Mouse (Mus musculus): Measurements from ENCODE around the gene Prkca. TPM values are rescaled to one million over a fixed set of nuclear protein-coding genes. Genes with fewer than 3 reads are reported as not detected.

Gene Prkca
- total RNA-seq, 1 experiment, result 8.4 TPM

DNA sequence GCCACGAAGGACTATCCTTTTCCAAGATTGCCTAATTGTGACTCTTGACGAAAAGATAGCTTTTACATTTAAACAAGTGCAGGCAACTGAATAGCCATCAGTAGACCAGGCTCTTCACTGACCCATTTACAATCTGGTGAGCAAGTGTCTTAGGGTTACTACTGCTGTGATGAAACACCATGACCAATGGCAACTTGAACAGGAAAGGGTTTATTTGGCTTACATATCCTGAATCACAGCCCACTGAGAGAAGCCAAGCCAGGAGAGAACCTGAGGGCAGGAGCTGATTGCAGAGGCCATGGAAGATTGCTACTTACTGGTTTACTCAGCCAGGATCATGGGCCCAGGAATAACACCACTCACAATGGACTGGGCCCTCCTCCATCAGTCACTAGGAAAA lies 1.6 kb upstream of the Prkca start:
- TF ChIP-seq ZC3H11A (IDR thresholded peaks at IDR 0.05; ENCODE audit: borderline replicate concordance, low read depth, low read length) (no peak), CHD2 (IDR thresholded peaks at IDR 0.05; ENCODE audit: low read depth, low read length) (no peak), MAFK (IDR thresholded peaks at IDR 0.05; ENCODE audit: insufficient read depth, low read depth, low read length) (no peak), ZNF384 (IDR thresholded peaks at IDR 0.05; ENCODE audit: low read depth, low read length) (no peak), HCFC1 (IDR thresholded peaks at IDR 0.05; ENCODE audit: borderline replicate concordance, insufficient read depth, low read length) (no peak)
- in situ Hi-C loops (cut with MboI; ENCODE audit: low sequenced_read_pairs in 2 of 2, unreplicated experiment in 2 of 2), result no loop called here
- H3K4me3 ChIP-seq (ENCODE audit: insufficient read depth in 1 of 2, low read depth in 1 of 2, low read length in 2 of 2, poor library complexity in 1 of 2, severe bottlenecking in 1 of 2), result no peak overlapping the region
- no peak overlapping the region for H3K27ac ChIP-seq (ENCODE audit: insufficient read depth, low read depth, low read length, poor library complexity, severe bottlenecking)
- H3K4me1 ChIP-seq (ENCODE audit: control insufficient read depth in 2 of 2, insufficient read depth in 2 of 2, low read length in 2 of 2, poor library complexity in 1 of 2), result no peaks in the 10 kb centered on the region
- DNase-seq (ENCODE audit: low read depth, low spot score), result no peak
- H3K9me3 ChIP-seq (ENCODE audit: control insufficient read depth, insufficient read depth, low read depth, low read length), result no peaks in the 10 kb centered on the region
- no peaks in the 10 kb centered on the region for H3K36me3 ChIP-seq (ENCODE audit: control insufficient read depth, insufficient read depth, low read length, poor library complexity, severe bottlenecking)
- H3K9ac ChIP-seq (ENCODE audit: insufficient read depth, low read depth, low read length, poor library complexity, severe bottlenecking), result no peak overlapping the region

DNA sequence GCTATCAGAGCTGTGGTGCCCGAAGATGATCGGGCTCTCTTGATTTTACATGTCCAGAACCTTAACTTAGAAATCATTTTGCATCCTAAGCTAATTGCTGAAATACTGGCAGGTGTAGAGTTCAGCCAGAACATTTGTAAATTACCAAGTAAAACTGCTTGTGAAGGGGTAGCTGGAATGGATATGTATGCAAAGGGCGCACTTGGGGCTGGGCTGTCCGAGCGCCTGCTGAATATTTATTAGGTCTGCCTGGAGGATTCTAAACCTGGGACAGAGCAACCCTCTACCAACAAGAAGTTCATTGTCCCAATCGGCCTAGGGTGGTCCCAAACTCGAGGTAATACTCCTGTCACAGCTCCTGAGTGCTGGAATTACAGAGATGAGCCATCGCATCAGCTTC lies 1.0 kb upstream of the Prkca start:
- TF ChIP-seq ZC3H11A (IDR thresholded peaks at IDR 0.05; ENCODE audit: borderline replicate concordance, low read depth, low read length), result no peak
- TF ChIP-seq HCFC1 (IDR thresholded peaks at IDR 0.05; ENCODE audit: borderline replicate concordance, insufficient read depth, low read length), result no peak
- TF ChIP-seq MAFK (IDR thresholded peaks at IDR 0.05; ENCODE audit: insufficient read depth, low read depth, low read length), result no peak
- no peak for TF ChIP-seq ZNF384 (IDR thresholded peaks at IDR 0.05; ENCODE audit: low read depth, low read length)
- no peak for TF ChIP-seq CHD2 (IDR thresholded peaks at IDR 0.05; ENCODE audit: low read depth, low read length)
- H3K4me3 ChIP-seq (ENCODE audit: insufficient read depth in 1 of 2, low read depth in 1 of 2, low read length in 2 of 2, poor library complexity in 1 of 2, severe bottlenecking in 1 of 2), result peak overlapping the region in 1 of 2 experiments; percentile 89; a peak in 2 of 4 replicates
- no peaks in the 10 kb centered on the region for H3K9me3 ChIP-seq (ENCODE audit: control insufficient read depth, insufficient read depth, low read depth, low read length)
- DNase-seq (ENCODE audit: low read depth, low spot score), result no peak
- in situ Hi-C loops (cut with MboI; ENCODE audit: low sequenced_read_pairs in 2 of 2, unreplicated experiment in 2 of 2), result no loop called here
- H3K27ac ChIP-seq (ENCODE audit: insufficient read depth, low read depth, low read length, poor library complexity, severe bottlenecking), result no peak overlapping the region
- H3K36me3 ChIP-seq (ENCODE audit: control insufficient read depth, insufficient read depth, low read length, poor library complexity, severe bottlenecking), result no peaks in the 10 kb centered on the region
- no peaks in the 10 kb centered on the region for H3K4me1 ChIP-seq (ENCODE audit: control insufficient read depth in 2 of 2, insufficient read depth in 2 of 2, low read length in 2 of 2, poor library complexity in 1 of 2)
- H3K9ac ChIP-seq (ENCODE audit: insufficient read depth, low read depth, low read length, poor library complexity, severe bottlenecking), result no peak overlapping the region

DNA sequence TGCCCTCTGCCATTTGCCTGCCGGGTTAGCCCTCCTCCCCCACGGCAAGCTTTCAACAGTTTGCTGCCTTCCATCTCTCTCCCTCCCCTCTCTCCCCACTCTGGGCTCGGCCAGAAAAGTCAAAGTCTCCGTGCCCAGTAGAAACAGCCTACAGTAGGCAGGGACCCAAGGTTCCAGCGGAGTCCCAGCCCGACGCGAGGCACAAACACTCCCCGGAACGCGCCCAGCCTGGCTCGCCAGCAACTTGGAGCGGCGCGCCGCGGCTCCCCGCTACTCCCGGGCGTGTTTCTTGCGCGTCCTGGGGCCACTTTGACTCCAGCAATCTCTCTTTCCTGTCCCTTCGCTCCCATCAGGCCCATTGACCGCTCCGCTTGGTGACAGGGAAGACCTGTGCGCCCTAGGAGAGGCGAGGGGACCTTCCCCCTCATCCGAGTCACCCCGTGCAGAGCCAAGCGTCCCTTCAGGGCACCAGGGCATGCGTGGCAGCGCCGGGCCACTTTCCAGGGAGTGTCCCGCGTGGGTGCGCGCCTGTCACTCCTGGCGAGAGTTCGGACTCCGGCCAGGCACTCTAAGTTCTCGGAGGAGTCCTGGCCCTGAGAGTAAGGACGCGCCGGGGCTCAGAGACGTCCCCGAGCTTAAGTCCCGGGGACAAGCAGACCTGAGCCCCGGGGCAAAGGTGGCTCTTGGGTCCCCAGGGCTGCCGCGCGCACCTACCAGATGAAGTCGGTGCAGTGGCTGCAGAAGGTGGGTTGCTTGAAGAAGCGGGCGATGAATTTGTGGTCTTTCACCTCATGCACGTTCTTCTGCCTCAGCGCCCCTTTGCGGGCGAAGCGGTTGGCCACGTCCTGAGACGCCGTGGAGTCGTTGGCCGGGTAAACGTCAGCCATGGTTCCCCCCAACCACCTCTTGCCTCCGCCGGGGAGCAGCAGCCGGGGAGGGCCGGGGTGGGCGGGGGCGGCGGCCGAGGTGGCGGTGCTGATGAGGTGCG lies 653 bp downstream of the Prkca start, which contains the start of gene Apoh:
Apoh (plus strand) TSS at position 574 of the 988 bp plus-strand sequence.
- TF ChIP-seq CHD2 (IDR thresholded peaks at IDR 0.05; ENCODE audit: low read depth, low read length) (no peak), ZC3H11A (IDR thresholded peaks at IDR 0.05; ENCODE audit: borderline replicate concordance, low read depth, low read length) (no peak), MAFK (IDR thresholded peaks at IDR 0.05; ENCODE audit: insufficient read depth, low read depth, low read length) (no peak), ZNF384 (IDR thresholded peaks at IDR 0.05; ENCODE audit: low read depth, low read length) (no peak)
- Histone ChIP-seq H3K9ac (ENCODE audit: insufficient read depth, low read depth, low read length, poor library complexity, severe bottlenecking) (peak within 1 kb of the TSS; percentile 56), H3K36me3 (ENCODE audit: control insufficient read depth, insufficient read depth, low read length, poor library complexity, severe bottlenecking) (no peaks in the 10 kb centered on the region), H3K4me3 (ENCODE audit: insufficient read depth in 1 of 2, low read depth in 1 of 2, low read length in 2 of 2, poor library complexity in 1 of 2, severe bottlenecking in 1 of 2) (peak within 1 kb of the TSS; percentile 75 to 89), H3K27ac (ENCODE audit: insufficient read depth, low read depth, low read length, poor library complexity, severe bottlenecking) (no peak within 1 kb of the TSS), H3K9me3 (ENCODE audit: control insufficient read depth, insufficient read depth, low read depth, low read length) (no peaks in the 10 kb centered on the region), H3K4me1 (ENCODE audit: control insufficient read depth in 2 of 2, insufficient read depth in 2 of 2, low read length in 2 of 2, poor library complexity in 1 of 2) (no peaks in the 10 kb centered on the region)
- in situ Hi-C loops (cut with MboI; ENCODE audit: low sequenced_read_pairs in 2 of 2, unreplicated experiment in 2 of 2), result no loop called here
- peak; percentile 13 for DNase-seq (ENCODE audit: low read depth, low spot score)

DNA sequence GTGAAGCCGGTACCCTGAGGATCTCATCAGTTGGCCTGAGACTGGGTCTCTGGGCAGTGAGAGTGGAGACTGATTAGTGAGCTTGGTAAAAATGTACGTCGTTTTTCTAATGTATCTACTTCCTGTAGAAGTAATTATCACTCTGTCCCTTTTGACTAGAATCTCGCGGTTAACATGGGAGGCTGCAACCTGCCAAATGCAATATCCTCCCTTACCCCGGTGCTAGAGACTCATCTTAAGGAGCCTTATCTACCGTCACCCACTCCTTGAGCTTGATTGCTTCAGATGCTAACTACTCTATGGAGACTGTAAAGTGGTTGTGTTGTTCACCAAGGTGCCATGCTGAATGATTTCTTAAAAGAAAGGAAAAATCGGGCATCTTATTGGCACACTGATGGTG lies 1.9 kb downstream of the Prkca start:
- no peak overlapping the region for H3K4me3 ChIP-seq (ENCODE audit: insufficient read depth in 1 of 2, low read depth in 1 of 2, low read length in 2 of 2, poor library complexity in 1 of 2, severe bottlenecking in 1 of 2)
- no peak for DNase-seq (ENCODE audit: low read depth, low spot score)
- no peak overlapping the region for H3K9ac ChIP-seq (ENCODE audit: insufficient read depth, low read depth, low read length, poor library complexity, severe bottlenecking)
- no peaks in the 10 kb centered on the region for H3K36me3 ChIP-seq (ENCODE audit: control insufficient read depth, insufficient read depth, low read length, poor library complexity, severe bottlenecking)
- TF ChIP-seq CHD2 (IDR thresholded peaks at IDR 0.05; ENCODE audit: low read depth, low read length), result no peak
- no peak for TF ChIP-seq ZC3H11A (IDR thresholded peaks at IDR 0.05; ENCODE audit: borderline replicate concordance, low read depth, low read length)
- no peak for TF ChIP-seq ZNF384 (IDR thresholded peaks at IDR 0.05; ENCODE audit: low read depth, low read length)
- no peak for TF ChIP-seq MAFK (IDR thresholded peaks at IDR 0.05; ENCODE audit: insufficient read depth, low read depth, low read length)
- no peak for TF ChIP-seq HCFC1 (IDR thresholded peaks at IDR 0.05; ENCODE audit: borderline replicate concordance, insufficient read depth, low read length)
- H3K27ac ChIP-seq (ENCODE audit: insufficient read depth, low read depth, low read length, poor library complexity, severe bottlenecking), result no peak overlapping the region
- in situ Hi-C loops (cut with MboI; ENCODE audit: low sequenced_read_pairs in 2 of 2, unreplicated experiment in 2 of 2), result no loop called here
- no peaks in the 10 kb centered on the region for H3K9me3 ChIP-seq (ENCODE audit: control insufficient read depth, insufficient read depth, low read depth, low read length)
- H3K4me1 ChIP-seq (ENCODE audit: control insufficient read depth in 2 of 2, insufficient read depth in 2 of 2, low read length in 2 of 2, poor library complexity in 1 of 2), result no peaks in the 10 kb centered on the region
